Mouse (Mus musculus): ENCODE measurements around the gene Fancg. TPM values are rescaled to one million over a fixed set of nuclear protein-coding genes. Genes with fewer than 3 reads are reported as not detected.

Gene Fancg
- total and polyA plus RNA-seq, 3 experiments: 11.4 to 24.6 TPM; not detected in 1

DNA sequence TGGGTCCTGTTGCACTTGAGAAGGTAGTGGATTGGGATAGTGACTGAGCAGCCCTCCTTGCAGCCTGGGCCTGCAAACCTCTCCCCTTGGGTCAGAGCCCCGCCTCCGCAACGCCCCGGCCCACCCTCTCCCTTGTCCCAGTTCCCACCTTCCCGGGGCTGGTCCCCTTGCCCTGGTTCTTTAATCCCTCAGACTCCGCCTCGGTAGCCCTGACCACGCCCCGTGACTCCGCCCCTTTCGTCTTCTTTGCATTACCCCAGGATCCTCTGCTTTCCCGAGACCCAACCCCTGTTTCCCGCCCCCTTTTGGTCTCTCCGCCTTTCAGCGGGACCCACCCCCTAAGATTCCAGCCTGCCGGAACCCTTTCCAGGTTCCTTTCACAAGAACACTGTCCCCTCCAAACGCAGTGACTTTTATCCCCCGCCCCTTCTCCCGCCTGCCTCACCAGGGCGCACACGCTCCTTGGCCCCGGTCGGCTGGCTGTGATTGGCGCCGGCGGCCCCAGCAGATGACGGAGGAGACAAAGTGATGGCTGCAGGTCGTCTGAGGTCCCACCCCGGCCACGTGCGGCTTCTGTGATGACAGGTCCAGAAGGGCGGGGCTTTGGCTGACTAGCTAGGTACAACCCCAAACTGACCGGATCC is 35.5 kb upstream of the Fancg start, which contains the start of gene Fam214b (continued):
- no peak for TF ChIP-seq EP300 (IDR thresholded peaks at IDR 0.05; ENCODE audit: low read depth in 1 of 2, low read length in 2 of 2)
- no peak for TF ChIP-seq KAT2A (conservative IDR thresholded peaks at IDR 0.05; ENCODE audit: low read depth, low read length)
- TF ChIP-seq CHD2 (IDR thresholded peaks at IDR 0.05; ENCODE audit: low read length): no peak
- TF ChIP-seq CHD1 (IDR thresholded peaks at IDR 0.05; ENCODE audit: low read depth, low read length): no peak
- no peak for TF ChIP-seq ELF1 (IDR thresholded peaks at IDR 0.05; ENCODE audit: low read depth, low read length)
- TF ChIP-seq JUND (IDR thresholded peaks at IDR 0.05; ENCODE audit: low read depth, low read length): no peak
- TF ChIP-seq RAD21 (IDR thresholded peaks at IDR 0.05; ENCODE audit: low read depth, low read length): no peak
- TF ChIP-seq ZNF384 (IDR thresholded peaks at IDR 0.05; ENCODE audit: low read depth, low read length): no peak
- no peak for TF ChIP-seq SMC3 (IDR thresholded peaks at IDR 0.05; ENCODE audit: low read depth, low read length)
- no peak for TF ChIP-seq ZKSCAN1 (IDR thresholded peaks at IDR 0.05; ENCODE audit: low read depth, low read length)

DNA sequence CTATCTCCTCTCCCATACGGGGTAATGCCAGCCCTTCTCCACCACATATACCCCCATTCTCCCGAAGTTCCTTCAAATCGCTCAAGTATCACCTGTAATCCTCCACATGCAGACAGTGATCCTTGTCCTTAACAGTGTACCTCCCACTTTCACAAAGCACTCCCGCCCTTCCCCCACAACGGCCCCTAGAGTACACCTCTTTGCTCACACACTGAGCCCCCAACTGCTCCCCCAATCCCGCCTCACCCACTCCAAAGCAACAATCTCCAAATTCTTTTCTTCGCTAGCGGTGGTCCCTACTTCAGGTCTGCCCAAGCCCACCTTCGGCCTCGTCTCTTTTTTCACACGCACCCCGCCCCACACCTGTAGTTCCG is 35.0 kb upstream of the Fancg start:
- DNase-seq (ENCODE audit: low read depth, low spot score): no peak
- H3K9ac ChIP-seq (ENCODE audit: control insufficient read depth, low read depth, low read length, poor library complexity, severe bottlenecking): peak overlapping the region; percentile 44
- TF ChIP-seq CHD1 (IDR thresholded peaks at IDR 0.05; ENCODE audit: low read depth, low read length) (no peak), ELF1 (IDR thresholded peaks at IDR 0.05; ENCODE audit: low read depth, low read length) (no peak), MYB (IDR thresholded peaks at IDR 0.05; ENCODE audit: low read depth, low read length) (no peak), KAT2A (conservative IDR thresholded peaks at IDR 0.05; ENCODE audit: low read depth, low read length) (no peak), MAX (IDR thresholded peaks at IDR 0.05; ENCODE audit: low read length) (no peak), MAZ (IDR thresholded peaks at IDR 0.05; ENCODE audit: low read depth, low read length) (0 out of 2 replicates have a peak, but pooled peaks have one; percentile 6)
- H3K4me3 ChIP-seq (ENCODE audit: control insufficient read depth in 1 of 2, insufficient read depth in 1 of 2, low read depth in 2 of 2, low read length in 2 of 2): peak overlapping the region; percentile 53 to 80
- H3K27ac ChIP-seq (ENCODE audit: control insufficient read depth, low read depth, low read length): peak overlapping the region; percentile 34
- H3K36me3 ChIP-seq (ENCODE audit: control insufficient read depth in 1 of 2, insufficient read depth in 2 of 2, low read length in 2 of 2): peaks cover 0 to 17% of the 10 kb centered on the region in 2 experiments; a peak in 2 of 4 replicates
- H3K79me2 ChIP-seq (ENCODE audit: control insufficient read depth, insufficient read depth, low read length, poor library complexity): no peaks in the 10 kb centered on the region
- H3K9me3 ChIP-seq (replicated peaks; ENCODE audit: insufficient read depth, low read length): no peaks in the 10 kb centered on the region
- H3K27me3 ChIP-seq (ENCODE audit: control insufficient read depth in 1 of 2, insufficient read depth in 2 of 2, low read length in 2 of 2): no peaks in the 10 kb centered on the region
- peaks cover 10 to 33% of the 10 kb centered on the region in 2 experiments for H3K4me1 ChIP-seq (ENCODE audit: control insufficient read depth in 1 of 2, insufficient read depth in 2 of 2, low read length in 2 of 2)

DNA sequence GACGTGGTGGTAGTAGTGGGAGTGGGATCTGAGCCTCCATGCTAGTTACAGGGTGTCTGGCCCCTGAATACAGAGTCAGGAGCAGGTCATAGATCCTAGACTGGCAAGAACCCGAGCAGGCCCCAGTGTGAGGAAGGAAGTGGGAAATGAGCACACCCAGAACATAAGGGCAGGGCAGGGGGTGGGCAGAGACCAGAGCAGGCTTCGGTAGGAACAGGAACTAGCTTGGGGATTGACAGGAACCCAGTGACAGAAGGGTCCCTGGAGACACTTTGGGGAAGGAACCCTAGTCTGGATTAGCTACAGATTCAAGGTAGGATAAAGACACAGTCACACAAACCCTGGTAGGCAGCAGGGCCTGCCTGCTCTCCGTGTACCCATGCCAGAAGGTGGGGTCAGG is 34.4 kb upstream of the Fancg start:
- H3K27ac ChIP-seq (ENCODE audit: control insufficient read depth, low read depth, low read length): peak overlapping the region; percentile 34
- H3K27me3 ChIP-seq (ENCODE audit: control insufficient read depth in 1 of 2, insufficient read depth in 2 of 2, low read length in 2 of 2): no peaks in the 10 kb centered on the region
- H3K36me3 ChIP-seq (ENCODE audit: control insufficient read depth in 1 of 2, insufficient read depth in 2 of 2, low read length in 2 of 2): peaks cover 0 to 17% of the 10 kb centered on the region in 2 experiments; a peak in 2 of 4 replicates
- TF ChIP-seq SIN3A (IDR thresholded peaks at IDR 0.05; ENCODE audit: low read length): peak; percentile 51; the same call in 1 of the 2 replicates
- no peak for TF ChIP-seq MAFK (IDR thresholded peaks at IDR 0.05; ENCODE audit: borderline replicate concordance, low read depth, low read length)
- no peak for TF ChIP-seq GABPA (IDR thresholded peaks at IDR 0.05; ENCODE audit: low read depth, low read length)
- TF ChIP-seq TBP (IDR thresholded peaks at IDR 0.05; ENCODE audit: low read depth, low read length): no peak
- 0 out of 2 replicates have a peak, but pooled peaks have one; percentile 42 for TF ChIP-seq ETS1 (IDR thresholded peaks at IDR 0.05; ENCODE audit: low read depth, low read length)
- TF ChIP-seq CHD2 (IDR thresholded peaks at IDR 0.05; ENCODE audit: low read length): no peak
- TF ChIP-seq NRF1 (IDR thresholded peaks at IDR 0.05; ENCODE audit: insufficient read depth, low read depth, low read length, poor library complexity, severe bottlenecking): no peak
- 0 out of 2 replicates have a peak, but pooled peaks have one; percentile 16 for TF ChIP-seq GATA1 (IDR thresholded peaks at IDR 0.05; ENCODE audit: low read depth, low read length)
- 0 out of 2 replicates have a peak, but pooled peaks have one; percentile 65 for TF ChIP-seq ELF1 (IDR thresholded peaks at IDR 0.05; ENCODE audit: low read depth, low read length)
- no peak for TF ChIP-seq BHLHE40 (IDR thresholded peaks at IDR 0.05; ENCODE audit: borderline replicate concordance, low read depth, low read length)
- TF ChIP-seq RAD21 (IDR thresholded peaks at IDR 0.05; ENCODE audit: low read depth, low read length): no peak
- TF ChIP-seq POLR2A (IDR thresholded peaks at IDR 0.05; ENCODE audit: control insufficient read depth in 1 of 2, insufficient read depth in 1 of 2, low read depth in 1 of 2, low read length in 2 of 2, poor library complexity in 1 of 2): 0 out of 4 replicates have a peak, but pooled peaks of 1 of the 2 experiments have one; percentile 24
- TF ChIP-seq POLR2AphosphoS2 (IDR thresholded peaks at IDR 0.05; ENCODE audit: low read length): no peak
- TF ChIP-seq MXI1 (IDR thresholded peaks at IDR 0.05; ENCODE audit: low read depth, low read length): peak; percentile 26; the same call in 1 of the 2 replicates
- TF ChIP-seq HCFC1 (IDR thresholded peaks at IDR 0.05; ENCODE audit: low read depth, low read length): peak; percentile 62
- peak overlapping the region; percentile 44 for H3K9ac ChIP-seq (ENCODE audit: control insufficient read depth, low read depth, low read length, poor library complexity, severe bottlenecking)
- no peaks in the 10 kb centered on the region for H3K79me2 ChIP-seq (ENCODE audit: control insufficient read depth, insufficient read depth, low read length, poor library complexity)
- DNase-seq (ENCODE audit: low read depth, low spot score): peak; percentile 84
- peak overlapping the region; percentile 53 to 80 for H3K4me3 ChIP-seq (ENCODE audit: control insufficient read depth in 1 of 2, insufficient read depth in 1 of 2, low read depth in 2 of 2, low read length in 2 of 2)
- H3K9me3 ChIP-seq (replicated peaks; ENCODE audit: insufficient read depth, low read length): no peaks in the 10 kb centered on the region
- H3K4me1 ChIP-seq (ENCODE audit: control insufficient read depth in 1 of 2, insufficient read depth in 2 of 2, low read length in 2 of 2): peaks cover 10 to 33% of the 10 kb centered on the region in 2 experiments
